Mouse (Mus musculus) ES-Bruce4 (cell line): ENCODE measurements at regions not wholly inside any gene's neighbourhood (a gene's known extent, or its start where the extent isn't known, plus 50 kb on each side); places are given as distances from the start of the nearest gene placed in this dataset.

Experiments used
- CTCF ChIP-seq: IDR thresholded peaks from one replicate; pipeline ENCODE4 v1.8.1; 2011; ENCODE audit warnings: low read depth, low read length
- POLR2A ChIP-seq: IDR thresholded peaks from one replicate; pipeline ENCODE4 v1.8.1; 2011; ENCODE audit warnings: low read length; ENCODE audit not compliant: insufficient read depth

- TF ChIP-seq CTCF = no peak
- TF ChIP-seq POLR2A = no peak
Measured at GRCm38 (mm10) chr6:147747945-147748344, 272.3 kb downstream of the Ccdc91 start.
